Mouse (Mus musculus) lung, postnatal 0 days (tissue): Measurements from ENCODE around the gene Ptprcap. TPM values are rescaled to one million over a fixed set of nuclear protein-coding genes. Genes with fewer than 3 reads are reported as not detected.
A peak's percentile ranks its signal among the peaks of the same experiment; 100 is the strongest.

ENCODE experiments used
- ATAC-seq: fragments of 200-750 bp; cut with Nextera tagmentation; 2 replicates; pipeline ENCODE4 v1.8.0; 2017; ENCODE audit warnings: moderate library complexity
- DNase-seq: peaks from one replicate; pipeline ENCODE4 v3.0.0-alpha.2; 2016; ENCODE audit warnings: low spot score
- H3K27ac ChIP-seq: fragments of 300-500 bp; sonication (generic); 2 replicates; pipeline ENCODE4 v1.5.1; 2014; ENCODE audit warnings: antibody characterized with exemption, mild to moderate bottlenecking, low read length, mixed read lengths
- H3K27me3 ChIP-seq: fragments of 300-500 bp; sonication (generic); replicated peaks from 2 replicates; pipeline ENCODE4 v1.6.1; 2014; ENCODE audit warnings: low read length, mixed read lengths; ENCODE audit not compliant: insufficient read depth
- H3K36me3 ChIP-seq: fragments of 300-500 bp; sonication (generic); 2 replicates; pipeline ENCODE4 v1.6.1; 2014; ENCODE audit warnings: low read length, mixed read lengths; ENCODE audit not compliant: insufficient read depth
- H3K4me1 ChIP-seq: fragments of 300-500 bp; sonication (generic); 2 replicates; pipeline ENCODE4 v1.6.1; 2014; ENCODE audit warnings: antibody characterized with exemption, low read depth, low read length, mixed read lengths; ENCODE audit not compliant: insufficient read depth
- H3K4me2 ChIP-seq: fragments of 300-500 bp; sonication (generic); replicated peaks from 2 replicates; pipeline ENCODE4 v1.6.1; 2014; ENCODE audit warnings: low read depth, mild to moderate bottlenecking, low read length, moderate library complexity, mixed read lengths
- H3K4me3 ChIP-seq: fragments of 300-500 bp; sonication (generic); 2 replicates; pipeline ENCODE4 v1.5.1; 2014; ENCODE audit warnings: low read depth, low read length
- H3K9ac ChIP-seq: fragments of 300-500 bp; sonication (generic); replicated peaks from 2 replicates; pipeline ENCODE4 v1.6.1; 2014; ENCODE audit warnings: low read depth, mild to moderate bottlenecking
- H3K9me3 ChIP-seq: fragments of 300-500 bp; sonication (generic); 2 replicates; pipeline ENCODE4 v1.6.1; 2016; ENCODE audit warnings: low read length, mixed read lengths
- CTCF ChIP-seq: IDR thresholded peaks from 2 replicates; pipeline ENCODE4 v1.5.1; 2016; ENCODE audit warnings: antibody characterized with exemption, mild to moderate bottlenecking
- EP300 ChIP-seq: IDR thresholded peaks from 2 replicates; pipeline ENCODE4 v1.6.1; 2016; ENCODE audit warnings: antibody characterized with exemption, mild to moderate bottlenecking, control low read depth
- WGBS: fragments of 180-500 bp; shearing (Covaris S2); extraction: QIAGEN DNeasy Blood & Tissue Kit; methylation state at CpG from one replicate; pipeline ENCODE4 v1.1.7; 2014; 5-methylcytosine and 5-hydroxymethylcytosine counted together
- polyA plus RNA-seq: library from polyadenylated mRNA; unstranded; fragments of >200 nt; fragmentation: Nextera tagmentation; extraction: Ambion mirVana; gene quantifications from 2 replicates; pipeline ENCODE4 v1.2.1, GENCODE M21; 2015

Ptprcap gene
- polyA plus RNA-seq, 1 experiment from 2014 or later = 3.7 TPM

- TF ChIP-seq EP300 (no peak), CTCF (no peak)
- Histone ChIP-seq H3K27ac (no peak overlapping the region), H3K27me3 (no peaks in the 10 kb centered on the region), H3K36me3 (peaks cover 3% of the 10 kb centered on the region; the same call in 1 of the 2 replicates), H3K9ac (no peak overlapping the region), H3K4me3 (no peak overlapping the region), H3K4me1 (peaks cover 12% of the 10 kb centered on the region; the same call in 1 of the 2 replicates), H3K4me2 (no peak overlapping the region), H3K9me3 (no peaks in the 10 kb centered on the region)
- 88% methylated on average over 22 of the region's 22 CpGs for WGBS
- no peak for DNase-seq
- no peak for ATAC-seq
Measured at GRCm38 (mm10) chr19:4150567-4151487, 2.6 kb upstream of the Ptprcap start.

- Histone ChIP-seq H3K27me3 (no peaks in the 10 kb centered on the region), H3K9ac (no peak overlapping the region), H3K9me3 (no peaks in the 10 kb centered on the region), H3K4me2 (no peak overlapping the region), H3K36me3 (peaks cover 5% of the 10 kb centered on the region; the same call in 1 of the 2 replicates), H3K4me1 (peaks cover 12% of the 10 kb centered on the region; the same call in 1 of the 2 replicates), H3K27ac (no peak overlapping the region), H3K4me3 (no peak overlapping the region)
- no peak for TF ChIP-seq CTCF
- ATAC-seq (no peak), DNase-seq (no peak)
- 70% methylated on average over 5 of the region's 5 CpGs for WGBS
Measured at GRCm38 (mm10) chr19:4151488-4151860, 1.9 kb upstream of the Ptprcap start.

- TF ChIP-seq CTCF (no peak), EP300 (no peak)
- WGBS = 86% methylated on average over 5 of the region's 5 CpGs
Measured at GRCm38 (mm10) chr19:4151898-4152297, 1.5 kb upstream of the Ptprcap start.

GRCm38 (mm10) chr19:4152445-4153231, 766 bp upstream of the Ptprcap start:
- Histone ChIP-seq H3K4me1 (peaks cover 10% of the 10 kb centered on the region; the same call in 1 of the 2 replicates), H3K27ac (no peak overlapping the region), H3K9me3 (no peaks in the 10 kb centered on the region), H3K4me2 (no peak overlapping the region), H3K36me3 (peaks cover 13% of the 10 kb centered on the region; the same call in 1 of the 2 replicates), H3K9ac (no peak overlapping the region), H3K4me3 (no peak overlapping the region), H3K27me3 (no peaks in the 10 kb centered on the region)
- WGBS = 78% methylated on average over 8 of the region's 8 CpGs
- no peak for ATAC-seq
- TF ChIP-seq CTCF (no peak), EP300 (no peak)
- no peak for DNase-seq

More at GRCm38 (mm10) chr19:4151898-4152297, 1.5 kb upstream of the Ptprcap start:
- H3K27me3 ChIP-seq = no peaks in the 10 kb centered on the region
- peaks cover 12% of the 10 kb centered on the region; the same call in 1 of the 2 replicates for H3K4me1 ChIP-seq
- no peak for ATAC-seq
- no peaks in the 10 kb centered on the region for H3K9me3 ChIP-seq
- no peak overlapping the region for H3K4me3 ChIP-seq
- no peak overlapping the region for H3K9ac ChIP-seq
- DNase-seq = no peak
- no peak overlapping the region for H3K4me2 ChIP-seq
- no peak overlapping the region for H3K27ac ChIP-seq
- peaks cover 9% of the 10 kb centered on the region; the same call in 1 of the 2 replicates for H3K36me3 ChIP-seq

- WGBS = 67% methylated on average over 13 of the region's 13 CpGs
- Histone ChIP-seq H3K36me3 (peaks cover 23% of the 10 kb centered on the region), H3K27ac (0 out of 2 replicates have a peak overlapping the region, but pooled peaks have one; percentile 26), H3K27me3 (no peaks in the 10 kb centered on the region), H3K9me3 (no peaks in the 10 kb centered on the region), H3K4me2 (no peak overlapping the region), H3K4me3 (no peak overlapping the region), H3K9ac (no peak overlapping the region), H3K4me1 (no peaks in the 10 kb centered on the region)
- ATAC-seq (no peak), DNase-seq (no peak)
- TF ChIP-seq CTCF (no peak), EP300 (no peak)
Measured at GRCm38 (mm10) chr19:4154437-4155222, 1.2 kb downstream of the Ptprcap start.
